In the genomic region with DNA sequence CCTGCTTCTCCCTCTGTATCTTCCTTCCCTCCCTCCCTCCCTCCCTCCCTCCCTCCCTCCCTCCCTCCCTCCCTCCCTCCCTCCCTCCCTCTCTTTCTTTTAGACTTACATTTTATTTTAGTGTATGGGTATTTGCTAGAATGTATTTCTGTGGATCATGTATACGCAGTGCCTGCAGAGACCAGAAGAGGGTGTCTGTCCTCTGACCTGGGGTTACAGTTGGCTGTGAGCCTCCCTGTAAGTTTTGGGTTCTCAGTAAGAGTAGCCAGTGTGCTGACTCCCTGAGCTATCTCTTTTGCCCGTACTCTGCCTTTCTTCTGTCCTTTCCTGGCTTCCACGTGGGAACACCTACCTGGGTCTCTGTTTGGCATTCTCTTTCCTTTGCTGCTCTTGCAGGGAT, we compare ENCODE assay signal across 18 mouse cellular contexts. TPM values are rescaled to one million over a fixed set of nuclear protein-coding genes. Genes with fewer than 3 reads are reported as not detected.
A peak's percentile ranks its signal among the peaks of the same experiment; 100 is the strongest.
DNase-seq lines count a peak whose midpoint lies in the region; ATAC-seq and TF ChIP-seq lines count a peak whose summit lies in the region.
"Had no signal": no experiment of that assay in that cellular context is flagged by ENCODE, and none has a peak within 500 bp of the region (broad histone marks: within the 10 kb centered on the region; RNA-seq: fewer than 3 reads in every experiment).

No protein-coding gene starts in this region.

- H3K36me3 ChIP-seq in lung, embryonic 14.5 days (ENCODE audit: insufficient read depth) = no peaks in the 10 kb centered on the region
- H3K36me3 ChIP-seq: forebrain, embryonic 12.5 days; heart, embryonic 15.5 days; hindbrain, embryonic 12.5 days; limb, embryonic 12.5 days; midbrain, embryonic 12.5 days had no signal

- H3K9me3 ChIP-seq in lung, embryonic 14.5 days (ENCODE audit: low read depth, low read length) = no peaks in the 10 kb centered on the region
- H3K9me3 ChIP-seq: forebrain, embryonic 12.5 days; heart, embryonic 15.5 days; hindbrain, embryonic 12.5 days; limb, embryonic 12.5 days; midbrain, embryonic 12.5 days had no signal

- no peak for DNase-seq in gastrocnemius, adult 2 months
- no peak for DNase-seq in gastrocnemius, adult 18-20 months (ENCODE audit: low spot score)
- no peak for DNase-seq in lung, embryonic 14.5 days
- DNase-seq in lung, postnatal 10 days = no peak
- no peak for DNase-seq in Patski (ENCODE audit: low read depth, low spot score)
- no peak for DNase-seq in left cerebral cortex, adult 8-10 months (ENCODE audit: low spot score in 2 of 2)
- DNase-seq in ovary, postnatal 10 days (ENCODE audit: low spot score) = no peak
- DNase-seq: adrenal gland, postnatal 10 days; cerebellum, adult 9-11 months; embryo, embryonic 11 days; lung, postnatal 14 days; right cerebral cortex, postnatal 14 days had no signal

- no peaks in the 10 kb centered on the region for H3K27me3 ChIP-seq in lung, embryonic 14.5 days (ENCODE audit: insufficient read depth, low read length)
- no peaks in the 10 kb centered on the region for H3K27me3 ChIP-seq in Patski
- H3K27me3 ChIP-seq: forebrain, embryonic 12.5 days; heart, embryonic 15.5 days; hindbrain, embryonic 12.5 days; limb, embryonic 12.5 days; midbrain, embryonic 12.5 days had no signal

- TF ChIP-seq CTCF in gastrocnemius, adult 2 months (IDR thresholded peaks at IDR 0.05) = 0 out of 2 replicates have a peak, but pooled peaks have one; percentile 7
- peak; percentile 18; the same call in 1 of the 2 replicates for TF ChIP-seq CTCF in lung, embryonic 14.5 days (IDR thresholded peaks at IDR 0.05; ENCODE audit: low read depth)
- peak; percentile 33 for TF ChIP-seq CTCF in Patski (IDR thresholded peaks at IDR 0.05)

- CTCF ChIA-PET in Patski (lab: Charles Lee) = interaction anchor here (1.7 kb wide), 1 partner anchor 67 kb away, joined by 6 read pairs; no protein-coding TSS in a partner anchor

- H3K4me1 ChIP-seq in lung, embryonic 14.5 days (ENCODE audit: insufficient read depth) = peaks cover 7% of the 10 kb centered on the region
- H3K4me1 ChIP-seq: midbrain, embryonic 12.5 days had no signal

- intact Hi-C loops in gastrocnemius, adult 2 months (cut with DNase I) = no loop called here

- no peak overlapping the region for H3K27ac ChIP-seq in gastrocnemius, adult 2 months
- no peak overlapping the region for H3K27ac ChIP-seq in lung, embryonic 14.5 days (ENCODE audit: low read depth)
- H3K27ac ChIP-seq: forebrain, embryonic 12.5 days; heart, embryonic 15.5 days; hindbrain, embryonic 12.5 days; limb, embryonic 12.5 days; midbrain, embryonic 12.5 days had no signal

- H3K4me3 ChIP-seq in gastrocnemius, adult 2 months = no peak overlapping the region
- H3K4me3 ChIP-seq in lung, embryonic 14.5 days (ENCODE audit: low read depth, low read length) = no peak overlapping the region
- H3K4me3 ChIP-seq: forebrain, embryonic 12.5 days; heart, embryonic 15.5 days; hindbrain, embryonic 12.5 days; limb, embryonic 12.5 days; midbrain, embryonic 12.5 days had no signal

- POLR2A ChIA-PET in Patski (lab: Charles Lee) = no interaction called here

- H3K4me2 ChIP-seq in lung, embryonic 14.5 days = no peak overlapping the region
- H3K4me2 ChIP-seq: forebrain, embryonic 12.5 days; heart, embryonic 15.5 days; hindbrain, embryonic 12.5 days; limb, embryonic 12.5 days; midbrain, embryonic 12.5 days had no signal

- H3K9ac ChIP-seq in lung, embryonic 14.5 days = no peak overlapping the region
- H3K9ac ChIP-seq: forebrain, embryonic 12.5 days; heart, embryonic 15.5 days; hindbrain, embryonic 12.5 days; limb, embryonic 12.5 days; midbrain, embryonic 12.5 days had no signal

- 62% methylated on average over 3 of the region's 3 CpGs for WGBS in lung, embryonic 14.5 days

- in situ Hi-C loops in Patski (cut with MboI; ENCODE audit: low pct_unique_long_range_greater_than_20kb) = no loop called here

- no peak for ATAC-seq in lung, embryonic 14.5 days (ENCODE audit: insufficient read depth)
- ATAC-seq in Patski = no peak
- ATAC-seq in megakaryocyte progenitor cell, adult 5-6 weeks (replicated peaks; ENCODE audit: poor library complexity) = peak; percentile 79

RNA-seq across cellular contexts. Expression of a gene that starts 27.1 kb away (rescaled TPM):
- total RNA-seq in gastrocnemius, adult 2 months (2021) = 1 to 10 TPM; 6.6 to 7.6 TPM
- 1 to 10 TPM; 6.0 to 6.5 TPM for total RNA-seq in gastrocnemius, adult 18-20 months (2021)
- 7.5 and 7.7 TPM in 2 replicates for polyA plus RNA-seq in lung, embryonic 14.5 days (2014; fragmentation: Nextera tagmentation; extraction: Ambion mirVana)
- 12.3 TPM for polyA plus RNA-seq in Patski (2021)
- total RNA-seq in megakaryocyte progenitor cell, adult 5-6 weeks (2015) = 9.0 and 22.5 TPM in 2 replicates
- 2.8 and 4.2 TPM in 2 replicates for total RNA-seq in megakaryocyte progenitor cell, adult 5-6 weeks (2017)
- 100 to 1,000 TPM; 403 to 500 (median 438) TPM for total RNA-seq in left cerebral cortex, adult 8-10 months (2022)

Comparison
In these comparisons a context has a peak if more than half of its experiments do, and no peak if none do; other contexts are left out.
1. RNA of a gene that starts 27.1 kb away (total RNA-seq): 403 to 500 TPM in left cerebral cortex, adult 8-10 months; 2.8 to 22.5 TPM in megakaryocyte progenitor cell, adult 5-6 weeks, 6.6 to 7.6 TPM in gastrocnemius, adult 2 months and 6.0 to 6.5 TPM in gastrocnemius, adult 18-20 months; every median in the first group is over 10 times any median in the second.
2. Peak in every context shown above with its lines, with median percentiles within 50 percentile points of each other: CTCF ChIP-seq.